In genomic region chr13:69522161-69522791, GRCm38 (mm10) we compare ENCODE assay signal across 18 mouse cellular contexts. TPM values are rescaled to one million over a fixed set of nuclear protein-coding genes. Genes with fewer than 3 reads are reported as not detected.
A peak's percentile ranks its signal among the peaks of the same experiment; 100 is the strongest.
DNase-seq lines count a peak whose midpoint lies in the region; ATAC-seq and TF ChIP-seq lines count a peak whose summit lies in the region.
"Had no signal": no experiment of that assay in that cellular context is flagged by ENCODE, and none has a peak within 500 bp of the region (broad histone marks: within the 10 kb centered on the region; RNA-seq: fewer than 3 reads in every experiment).

No protein-coding gene starts in this region.

- no peak overlapping the region for H3K4me2 ChIP-seq in heart, embryonic 12.5 days
- H3K4me2 ChIP-seq: forebrain, embryonic 15.5 days; heart, embryonic 13.5 days; hindbrain, embryonic 15.5 days had no signal

- 94% methylated on average over 1 of the region's 1 CpGs for WGBS in heart, embryonic 12.5 days

- TF ChIP-seq CTCF in layer of hippocampus, adult 2 months (conservative IDR thresholded peaks at IDR 0.05) = no peak

- peaks cover 80% of the 10 kb centered on the region for H3K4me1 ChIP-seq in heart, embryonic 12.5 days (replicated peaks)

- H3K27ac ChIP-seq in heart, embryonic 12.5 days (ENCODE audit: poor library complexity, severe bottlenecking) = no peak overlapping the region
- H3K27ac ChIP-seq in layer of hippocampus, adult 2 months = peak overlapping the region; percentile 85
- H3K27ac ChIP-seq: forebrain, embryonic 15.5 days; heart, embryonic 13.5 days; hindbrain, embryonic 15.5 days had no signal

- DNase-seq in cerebellum, adult 18-20 months = peak; percentile 47 to 53
- DNase-seq in cerebellum, postnatal 10 days = no peak
- DNase-seq in heart, adult 8-10 months (ENCODE audit: low spot score) = no peak
- peak in 1 of 2 experiments; percentile 66 for DNase-seq in layer of hippocampus, adult 2 months (ENCODE audit: low spot score in 2 of 2)
- DNase-seq in layer of hippocampus, adult 9-10 months (ENCODE audit: low spot score) = no peak
- DNase-seq in MN1 (ENCODE audit: low spot score) (peak; percentile 32), adipocyte (ENCODE audit: low spot score) (no peak)
- DNase-seq: adrenal gland, postnatal 25 days; gastrocnemius, postnatal 25 days; kidney, adult 9 months; liver, postnatal 0 days; right cerebral cortex, adult 18-20 months; thymus, postnatal 36 days had no signal

- H3K27me3 ChIP-seq in heart, embryonic 12.5 days (replicated peaks) = no peaks in the 10 kb centered on the region
- H3K27me3 ChIP-seq: CH12.LX; forebrain, embryonic 15.5 days; heart, embryonic 13.5 days; hindbrain, embryonic 15.5 days had no signal

- H3K4me3 ChIP-seq in heart, embryonic 12.5 days = no peak overlapping the region
- no peak overlapping the region for H3K4me3 ChIP-seq in layer of hippocampus, adult 2 months
- H3K4me3 ChIP-seq: forebrain, embryonic 15.5 days; heart, embryonic 13.5 days; hindbrain, embryonic 15.5 days had no signal

- H3K9me3 ChIP-seq in heart, embryonic 12.5 days (replicated peaks) = no peaks in the 10 kb centered on the region
- H3K9me3 ChIP-seq: forebrain, embryonic 15.5 days; heart, embryonic 13.5 days; hindbrain, embryonic 15.5 days had no signal

- 0 out of 2 replicates have a peak overlapping the region, but pooled peaks have one; percentile 8 for H3K9ac ChIP-seq in heart, embryonic 12.5 days
- H3K9ac ChIP-seq: forebrain, embryonic 15.5 days; hindbrain, embryonic 15.5 days; liver, postnatal 0 days had no signal

- no peaks in the 10 kb centered on the region for H3K36me3 ChIP-seq in heart, embryonic 12.5 days
- H3K36me3 ChIP-seq: forebrain, embryonic 15.5 days; heart, embryonic 13.5 days; hindbrain, embryonic 15.5 days had no signal

- ATAC-seq in heart, embryonic 12.5 days (ENCODE audit: insufficient number of reproducible peaks, low FRiP score) = no peak
- ATAC-seq: forebrain, embryonic 15.5 days; liver, postnatal 0 days had no signal

RNA-seq across cellular contexts. Expression of gene Nsun2, which starts 11.3 kb away (rescaled TPM):
- polyA plus RNA-seq in heart, embryonic 12.5 days (2016; fragmentation: Nextera tagmentation; extraction: Ambion mirVana) = 77.9 and 81.6 TPM in 2 replicates
- 10 to 100 TPM; 43.6 to 51.5 (median 47.4) TPM for total RNA-seq in heart, adult 8-10 months (2022)
- 10 to 100 TPM; 99.2 to 99.8 TPM for total RNA-seq in layer of hippocampus, adult 2 months (2021)

RNA-seq across cellular contexts. Expression of gene Tent4a, which starts 12.1 kb away (rescaled TPM):
- 3.9 and 4.0 TPM in 2 replicates for polyA plus RNA-seq in heart, embryonic 12.5 days (2016; fragmentation: Nextera tagmentation; extraction: Ambion mirVana)
- total RNA-seq in heart, adult 8-10 months (2022) = 10 to 100 TPM; 10.6 to 14.1 (median 11.9) TPM
- total RNA-seq in layer of hippocampus, adult 2 months (2021) = 10 to 100 TPM; 44.0 to 46.4 TPM

Comparison
In these comparisons a context has a peak if more than half of its experiments do, and no peak if none do; other contexts are left out.
1. DNase-seq: peak in cerebellum, adult 18-20 months (2 of 2) and MN1 (single experiment); none in cerebellum, postnatal 10 days (0 of 2), heart, adult 8-10 months (single experiment), layer of hippocampus, adult 9-10 months (single experiment) and adipocyte (single experiment).